Mouse (Mus musculus): Measurements from ENCODE around the gene Olfr943.

Gene Olfr943

GRCm38 (mm10) chr9:39166004-39166403 is at the start of gene Olfr943:
Gene Olfr943, plus strand, starts transcription at chr9:39166304.
- no peak for DNase-seq

GRCm38 (mm10) chr9:39127326-39127725 is 38.8 kb upstream of the Olfr943 start:
- no peak for DNase-seq

DNA sequence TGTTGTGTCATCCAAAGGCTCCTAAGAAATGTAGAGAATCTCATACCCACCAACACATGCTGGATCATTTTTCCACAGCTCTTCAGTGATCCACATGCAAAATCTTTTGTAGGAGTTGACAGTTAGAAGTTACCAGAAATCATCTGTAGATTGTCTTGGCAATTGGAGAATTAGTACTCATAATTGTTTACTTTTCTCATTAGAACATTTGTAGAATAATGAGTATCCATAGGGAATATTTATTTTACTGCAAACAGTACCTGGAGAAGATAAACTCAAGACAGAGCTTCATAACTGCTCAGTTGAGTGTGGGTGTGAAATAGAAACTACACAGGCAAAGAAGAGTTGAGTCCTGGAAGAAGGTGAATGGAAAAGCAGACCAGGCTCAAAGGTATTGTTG is 38.3 kb upstream of the Olfr943 start, which contains the start of gene Olfr27:
TSS of gene Olfr27 (plus strand) at position 301 of the 400 bp plus-strand sequence.
- DNase-seq: no peak

- no peak for DNase-seq
Measured at GRCm38 (mm10) chr9:39152401-39152800, 13.7 kb upstream of the Olfr943 start.

DNA sequence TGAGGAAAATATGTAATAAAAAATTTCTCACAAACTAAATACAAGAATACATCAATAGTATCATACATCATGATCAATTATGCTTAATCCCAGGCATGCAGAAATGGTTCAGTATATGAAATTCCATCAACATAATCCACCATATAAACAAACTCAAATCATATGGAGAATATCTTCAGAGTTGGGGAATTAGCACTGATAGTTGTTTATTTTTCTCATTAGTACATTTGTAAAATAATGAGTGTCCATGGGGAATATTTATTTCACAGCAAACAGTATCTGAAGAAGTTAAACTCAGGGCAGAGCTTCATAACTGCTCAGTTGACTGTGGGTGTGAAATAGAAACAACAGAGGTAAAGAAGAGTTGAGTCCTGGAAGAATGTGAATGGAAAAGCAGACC is 35.5 kb downstream of the Olfr943 start, which contains the start of gene Olfr944:
TSS of gene Olfr944 (plus strand) at position 301 of the 400 bp plus-strand sequence.
- no peak for DNase-seq

Data from cerebellum, postnatal 14 days (tissue).